Mouse (Mus musculus): ENCODE measurements at regions not wholly inside any gene's neighbourhood (a gene's known extent, or its start where the extent isn't known, plus 50 kb on each side); places are given as distances from the start of the nearest gene placed in this dataset.

DNA sequence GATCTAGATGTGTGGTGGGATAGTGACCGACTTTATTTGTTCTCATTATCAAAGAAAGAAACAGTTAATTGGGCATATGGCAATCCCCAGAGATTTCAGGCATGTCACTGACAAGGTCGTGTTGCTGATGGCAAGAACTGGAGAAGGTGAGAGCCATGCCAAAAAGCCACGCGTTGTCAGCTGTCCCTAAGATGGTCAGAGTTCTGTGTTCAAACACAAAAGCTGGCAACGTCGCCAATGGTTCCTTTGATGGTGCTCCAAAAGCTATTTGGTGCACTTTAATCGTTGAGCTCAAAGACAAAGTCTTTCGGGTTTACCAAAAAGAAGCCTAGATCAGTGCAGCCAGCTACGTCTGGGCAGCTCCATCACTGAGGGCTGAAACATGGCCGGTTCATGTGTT lies 185.4 kb downstream of the Ktn1 start:
- Histone ChIP-seq H3K27ac (ENCODE audit: low read depth, low read length) (no peak overlapping the region), H3K9ac (no peak overlapping the region), H3K4me3 (ENCODE audit: low read depth, low read length) (no peak overlapping the region), H3K4me2 (ENCODE audit: low read depth) (no peak overlapping the region), H3K27me3 (ENCODE audit: insufficient read depth, low read length) (no peaks in the 10 kb centered on the region), H3K36me3 (ENCODE audit: insufficient read depth) (no peaks in the 10 kb centered on the region), H3K4me1 (ENCODE audit: insufficient read depth) (no peaks in the 10 kb centered on the region), H3K9me3 (ENCODE audit: low read length) (no peaks in the 10 kb centered on the region)
- no peak for DNase-seq
- 63% methylated on average over 10 of the region's 10 CpGs for WGBS
- TF ChIP-seq CTCF (IDR thresholded peaks at IDR 0.05; ENCODE audit: low read depth) = no peak
- ATAC-seq = no peak

- WGBS = 70% methylated on average over 4 of the region's 4 CpGs
Observed at GRCm38 (mm10) chr14:47835408-47835807, 187.2 kb downstream of the Ktn1 start.

GRCm38 (mm10) chr14:47839493-47840215 lies 191.4 kb downstream of the Ktn1 start:
- ATAC-seq = peak; percentile 20; the same call in 1 of the 2 replicates
- TF ChIP-seq CTCF (IDR thresholded peaks at IDR 0.05; ENCODE audit: low read depth) = no peak
- 55% methylated on average over 6 of the region's 6 CpGs for WGBS
- Histone ChIP-seq H3K27me3 (ENCODE audit: insufficient read depth, low read length) (no peaks in the 10 kb centered on the region), H3K9me3 (ENCODE audit: low read length) (no peaks in the 10 kb centered on the region), H3K27ac (ENCODE audit: low read depth, low read length) (no peak overlapping the region), H3K4me1 (ENCODE audit: insufficient read depth) (no peaks in the 10 kb centered on the region), H3K36me3 (ENCODE audit: insufficient read depth) (no peaks in the 10 kb centered on the region), H3K9ac (no peak overlapping the region), H3K4me3 (ENCODE audit: low read depth, low read length) (no peak overlapping the region), H3K4me2 (ENCODE audit: low read depth) (no peak overlapping the region)
- DNase-seq = no peak

More at GRCm38 (mm10) chr14:47835408-47835807, 187.2 kb downstream of the Ktn1 start:
- no peak overlapping the region for H3K4me3 ChIP-seq (ENCODE audit: low read depth, low read length)
- no peak for ATAC-seq
- H3K4me1 ChIP-seq (ENCODE audit: insufficient read depth) = no peaks in the 10 kb centered on the region
- no peak for DNase-seq
- H3K4me2 ChIP-seq (ENCODE audit: low read depth) = no peak overlapping the region
- H3K9me3 ChIP-seq (ENCODE audit: low read length) = no peaks in the 10 kb centered on the region
- no peaks in the 10 kb centered on the region for H3K27me3 ChIP-seq (ENCODE audit: insufficient read depth, low read length)
- no peaks in the 10 kb centered on the region for H3K36me3 ChIP-seq (ENCODE audit: insufficient read depth)
- no peak overlapping the region for H3K27ac ChIP-seq (ENCODE audit: low read depth, low read length)
- H3K9ac ChIP-seq = no peak overlapping the region
- no peak for TF ChIP-seq CTCF (IDR thresholded peaks at IDR 0.05; ENCODE audit: low read depth)

GRCm38 (mm10) chr14:47844366-47844765 lies 196.1 kb downstream of the Ktn1 start:
- DNase-seq (no peak), ATAC-seq (no peak)
- TF ChIP-seq CTCF (IDR thresholded peaks at IDR 0.05; ENCODE audit: low read depth) = no peak
- 74% methylated on average over 1 of the region's 1 CpGs for whole genome bisulfite sequencing
- Histone ChIP-seq H3K4me1 (ENCODE audit: insufficient read depth) (no peaks in the 10 kb centered on the region), H3K27me3 (ENCODE audit: insufficient read depth, low read length) (no peaks in the 10 kb centered on the region), H3K4me2 (ENCODE audit: low read depth) (no peak overlapping the region), H3K9me3 (ENCODE audit: low read length) (no peaks in the 10 kb centered on the region), H3K4me3 (ENCODE audit: low read depth, low read length) (no peak overlapping the region), H3K9ac (no peak overlapping the region), H3K27ac (ENCODE audit: low read depth, low read length) (no peak overlapping the region), H3K36me3 (ENCODE audit: insufficient read depth) (no peaks in the 10 kb centered on the region)

- H3K27me3 ChIP-seq (ENCODE audit: insufficient read depth, low read length) = no peaks in the 10 kb centered on the region
- no peaks in the 10 kb centered on the region for H3K36me3 ChIP-seq (ENCODE audit: insufficient read depth)
- no peak overlapping the region for H3K4me2 ChIP-seq (ENCODE audit: low read depth)
- no peak for DNase-seq
- H3K9ac ChIP-seq = no peak overlapping the region
- H3K4me3 ChIP-seq (ENCODE audit: low read depth, low read length) = no peak overlapping the region
- H3K4me1 ChIP-seq (ENCODE audit: insufficient read depth) = no peaks in the 10 kb centered on the region
- TF ChIP-seq CTCF (IDR thresholded peaks at IDR 0.05; ENCODE audit: low read depth) = no peak
- no peak overlapping the region for H3K27ac ChIP-seq (ENCODE audit: low read depth, low read length)
- WGBS = 75% methylated on average over 4 of the region's 4 CpGs
- no peak for ATAC-seq
- H3K9me3 ChIP-seq (ENCODE audit: low read length) = no peaks in the 10 kb centered on the region
Observed at GRCm38 (mm10) chr14:47848861-47849260, 200.6 kb downstream of the Ktn1 start.

GRCm38 (mm10) chr14:47856280-47856765 lies 208.1 kb downstream of the Ktn1 start:
- Histone ChIP-seq H3K36me3 (ENCODE audit: insufficient read depth) (no peaks in the 10 kb centered on the region), H3K9ac (no peak overlapping the region), H3K4me3 (ENCODE audit: low read depth, low read length) (no peak overlapping the region), H3K27me3 (ENCODE audit: insufficient read depth, low read length) (no peaks in the 10 kb centered on the region), H3K9me3 (ENCODE audit: low read length) (no peaks in the 10 kb centered on the region), H3K4me1 (ENCODE audit: insufficient read depth) (no peaks in the 10 kb centered on the region), H3K27ac (ENCODE audit: low read depth, low read length) (no peak overlapping the region), H3K4me2 (ENCODE audit: low read depth) (no peak overlapping the region)
- no peak for DNase-seq
- no peak for ATAC-seq
- 62% methylated on average over 7 of the region's 7 CpGs for WGBS
- TF ChIP-seq CTCF (IDR thresholded peaks at IDR 0.05; ENCODE audit: low read depth) = no peak

GRCm38 (mm10) chr14:47857271-47857670 lies 209.0 kb downstream of the Ktn1 start:
- Histone ChIP-seq H3K4me1 (ENCODE audit: insufficient read depth) (no peaks in the 10 kb centered on the region), H3K27ac (ENCODE audit: low read depth, low read length) (no peak overlapping the region), H3K9ac (no peak overlapping the region), H3K27me3 (ENCODE audit: insufficient read depth, low read length) (no peaks in the 10 kb centered on the region), H3K4me3 (ENCODE audit: low read depth, low read length) (no peak overlapping the region), H3K36me3 (ENCODE audit: insufficient read depth) (no peaks in the 10 kb centered on the region), H3K9me3 (ENCODE audit: low read length) (no peaks in the 10 kb centered on the region), H3K4me2 (ENCODE audit: low read depth) (no peak overlapping the region)
- no peak for TF ChIP-seq CTCF (IDR thresholded peaks at IDR 0.05; ENCODE audit: low read depth)
- ATAC-seq (no peak), DNase-seq (no peak)
- WGBS = 83% methylated on average over 4 of the region's 4 CpGs
